Mouse (Mus musculus): Measurements from ENCODE around the gene Baiap2l1. TPM values are rescaled to one million over a fixed set of nuclear protein-coding genes. Genes with fewer than 3 reads are reported as not detected.

Baiap2l1 gene
- total RNA-seq, 4 experiments from 2014 or later = 6.2 to 21.3 (median 11.1) TPM

DNA sequence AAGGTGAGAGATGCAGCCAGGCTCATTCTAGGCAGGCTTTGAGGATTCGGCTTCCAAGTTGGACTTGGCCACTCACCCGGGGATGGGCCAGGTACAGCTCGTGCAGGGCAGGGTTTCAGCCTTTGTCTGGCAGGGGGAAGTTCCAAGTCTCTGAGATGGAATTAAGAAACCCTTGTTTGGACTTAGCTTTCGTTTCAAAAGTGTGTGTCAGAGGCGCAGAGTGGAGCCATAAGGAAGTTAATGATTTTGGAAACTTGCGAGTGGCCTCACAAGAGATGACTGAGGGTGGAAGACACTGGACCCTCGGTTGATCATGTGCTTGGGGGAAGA, 101.4 kb downstream of the Baiap2l1 start:
- no peak for DNase-seq

DNA sequence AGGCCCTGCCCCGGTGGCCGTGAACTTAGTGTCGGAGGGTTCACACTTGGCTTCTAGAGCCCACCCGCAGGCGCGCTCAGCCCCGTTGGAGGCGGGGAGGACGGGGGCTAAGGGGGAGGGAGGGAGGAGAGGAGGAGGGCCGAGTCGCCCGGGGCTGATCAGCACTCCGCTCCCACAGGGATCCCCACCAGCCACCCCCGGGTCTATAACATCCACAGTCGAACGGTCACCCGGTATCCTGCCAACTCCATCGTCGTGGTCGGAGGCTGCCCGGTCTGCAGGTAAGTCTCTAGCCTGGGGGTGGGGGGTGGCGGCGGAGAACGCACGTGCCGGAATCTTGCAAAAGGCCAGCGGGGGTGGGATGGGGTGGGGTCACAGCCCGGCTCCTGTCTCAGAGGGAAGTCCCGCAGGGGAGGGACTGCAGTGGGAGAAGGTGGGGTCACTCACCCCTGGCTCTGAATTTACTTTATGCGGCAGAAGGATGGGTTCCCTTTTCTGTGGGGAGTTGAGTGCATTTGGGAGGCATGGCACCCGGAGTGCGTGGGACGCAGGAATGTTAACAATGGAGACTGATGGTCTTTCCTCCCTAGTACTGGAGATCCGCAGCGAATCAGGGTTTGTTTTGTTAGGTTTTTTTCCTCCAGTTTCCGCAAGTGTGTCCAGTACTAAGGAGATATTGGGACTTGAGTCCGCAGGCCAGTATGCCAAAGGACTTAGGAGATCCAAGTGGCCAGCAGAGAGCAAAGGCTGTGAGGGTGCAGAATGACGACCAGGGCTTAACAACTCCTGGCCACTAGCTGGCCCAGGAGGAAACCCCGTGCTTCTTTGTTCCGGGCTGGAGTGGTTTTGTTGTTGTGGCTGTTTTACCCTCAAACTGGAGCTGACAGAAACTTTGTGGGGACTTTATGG, 102.0 kb downstream of the Baiap2l1 start:
- DNase-seq = peak; percentile 51

DNA sequence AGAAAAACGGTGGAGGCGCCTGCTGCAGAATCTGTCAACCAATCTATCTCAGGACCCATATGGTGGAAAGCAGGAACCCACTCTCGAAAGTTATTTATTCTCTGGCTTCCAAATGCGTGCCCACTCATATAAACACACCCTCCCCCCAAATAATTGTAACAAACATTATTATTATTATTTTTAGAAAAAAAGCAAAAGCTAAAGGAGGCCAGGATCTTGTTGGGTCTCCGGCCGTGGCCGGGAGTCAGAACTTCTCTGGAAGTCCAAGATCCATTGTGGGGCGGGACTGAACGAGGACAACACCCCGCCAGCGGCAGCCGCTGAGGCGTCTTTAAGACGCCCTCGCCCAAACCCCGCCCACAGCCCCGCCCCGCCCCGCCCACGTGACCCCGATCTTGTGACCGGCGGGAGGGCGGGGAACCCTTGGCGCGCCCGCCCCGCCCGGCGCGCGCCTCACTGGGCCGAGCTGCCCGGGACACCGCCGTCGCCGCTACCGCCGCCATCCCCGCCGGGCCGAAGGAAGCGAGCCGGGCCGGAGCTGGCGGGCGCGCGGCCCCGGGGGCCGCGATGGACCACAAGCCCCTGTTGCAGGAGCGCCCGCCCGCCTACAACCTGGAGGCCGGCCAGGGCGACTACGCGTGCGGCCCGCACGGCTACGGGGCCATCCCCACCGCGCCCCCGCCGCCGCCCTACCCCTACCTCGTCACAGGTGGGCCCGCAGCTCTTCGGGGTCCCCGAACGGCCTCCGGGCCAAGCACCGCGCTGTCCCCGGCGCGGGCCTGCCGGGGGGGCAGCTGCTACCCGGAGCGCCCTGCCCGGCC, 102.9 kb downstream of the Baiap2l1 start:
- peak; percentile 85 for DNase-seq

DNA sequence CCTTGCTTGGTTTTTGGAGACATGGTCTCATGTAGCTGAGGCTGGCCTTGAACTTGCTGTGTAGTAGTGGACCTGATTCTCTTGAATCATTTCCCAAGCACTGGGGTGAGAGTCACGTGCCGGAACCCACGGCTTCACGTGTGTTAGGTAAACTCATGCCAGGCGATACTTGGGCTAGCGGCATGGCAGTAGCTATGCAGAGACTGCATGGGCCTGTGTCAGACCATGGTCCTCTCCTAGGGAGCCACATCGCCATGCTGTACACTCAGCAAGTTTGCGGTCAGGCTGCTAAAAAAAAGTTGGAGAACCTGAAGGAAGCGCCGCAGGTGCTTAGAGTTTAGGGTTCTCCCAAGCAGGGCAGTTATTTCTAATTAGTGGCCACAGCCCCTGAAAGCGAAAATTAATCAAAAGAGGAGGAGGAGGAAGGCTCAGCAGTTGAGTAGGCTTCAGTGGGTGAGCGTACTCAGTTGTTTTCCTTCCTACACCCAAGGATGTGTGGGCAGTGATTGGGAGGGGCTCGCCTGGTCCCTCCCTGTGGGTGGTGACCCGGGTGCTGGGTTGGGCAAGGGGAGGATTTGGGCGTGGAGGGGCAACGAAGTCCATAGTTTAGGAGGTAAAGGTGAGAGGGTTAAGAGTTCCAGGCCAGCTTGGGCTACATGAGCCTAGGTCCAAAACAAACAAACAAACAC, 103.6 kb downstream of the Baiap2l1 start:
- DNase-seq = peak; percentile 82

DNA sequence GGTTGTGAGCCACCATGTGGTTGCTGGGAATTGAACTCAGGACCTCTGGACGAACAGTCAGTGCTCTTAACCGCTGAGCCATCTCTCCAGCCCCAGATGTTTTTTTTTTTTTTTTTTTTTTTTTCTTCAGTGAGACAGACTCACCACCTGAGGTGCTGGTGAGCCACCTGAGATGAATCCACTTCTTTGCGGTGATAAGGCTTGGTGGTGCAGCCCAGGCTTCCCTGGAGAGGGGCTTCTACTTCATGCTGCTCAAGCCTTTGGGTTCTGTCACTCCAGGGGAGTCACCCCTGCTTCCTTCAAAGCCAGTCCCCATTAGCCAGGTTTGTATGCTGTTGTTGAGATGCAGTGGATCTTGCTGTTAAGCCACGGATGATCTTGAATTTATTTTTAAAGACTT, 104.7 kb downstream of the Baiap2l1 start:
- no peak for DNase-seq

DNA sequence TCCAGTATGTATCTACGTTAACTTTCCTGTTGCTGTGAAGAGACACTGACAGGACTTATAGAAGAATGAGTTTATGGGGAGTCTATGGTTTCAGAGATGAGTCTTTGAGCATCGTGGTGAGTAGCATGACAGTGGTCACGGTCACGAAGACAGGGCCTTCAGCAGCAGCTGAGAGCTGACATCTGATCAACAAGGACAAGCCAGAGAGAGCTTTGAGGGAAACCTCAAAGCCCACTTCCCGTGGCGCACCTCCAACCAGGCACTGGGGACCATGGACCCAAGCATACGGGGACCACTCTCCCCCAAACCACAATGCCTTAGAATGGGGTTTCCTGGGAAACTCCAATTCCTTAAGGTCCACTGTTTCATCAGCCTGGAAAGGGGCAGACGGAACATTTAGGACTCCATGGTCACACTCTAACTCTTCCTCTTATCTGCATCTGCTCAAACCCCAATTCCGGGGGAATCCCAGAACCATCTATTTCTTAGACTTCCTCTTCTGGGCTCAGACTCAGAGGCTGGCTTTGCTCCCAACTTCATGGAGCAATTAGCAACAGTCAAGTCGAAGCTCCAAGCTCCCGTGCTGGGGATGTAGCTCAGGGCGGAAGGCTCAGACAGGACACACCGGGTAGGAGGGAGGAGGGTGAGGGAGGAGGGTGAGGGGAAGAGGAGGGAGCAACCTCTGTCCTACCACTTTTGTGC, 105.9 kb downstream of the Baiap2l1 start:
- no peak for DNase-seq

DNA sequence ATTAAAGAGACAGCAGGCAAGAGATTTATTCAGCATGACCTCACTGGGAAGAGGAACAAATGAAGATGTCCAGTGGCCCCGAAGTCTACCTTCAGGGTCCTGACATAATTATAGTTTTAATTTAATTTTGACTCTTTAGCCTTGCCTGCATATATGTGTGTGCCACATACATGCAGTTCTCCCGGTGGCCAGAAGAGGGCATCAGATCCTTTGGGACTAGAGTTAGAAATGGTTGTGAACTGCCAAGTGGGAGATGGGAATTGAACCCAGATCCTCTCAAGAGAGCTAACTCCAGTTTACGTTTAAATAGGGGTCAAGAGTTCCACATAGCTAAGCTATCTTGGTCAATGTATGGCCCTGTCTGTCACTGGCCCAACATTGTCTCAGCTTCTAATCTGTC, 108.0 kb downstream of the Baiap2l1 start:
- DNase-seq = no peak

DNA sequence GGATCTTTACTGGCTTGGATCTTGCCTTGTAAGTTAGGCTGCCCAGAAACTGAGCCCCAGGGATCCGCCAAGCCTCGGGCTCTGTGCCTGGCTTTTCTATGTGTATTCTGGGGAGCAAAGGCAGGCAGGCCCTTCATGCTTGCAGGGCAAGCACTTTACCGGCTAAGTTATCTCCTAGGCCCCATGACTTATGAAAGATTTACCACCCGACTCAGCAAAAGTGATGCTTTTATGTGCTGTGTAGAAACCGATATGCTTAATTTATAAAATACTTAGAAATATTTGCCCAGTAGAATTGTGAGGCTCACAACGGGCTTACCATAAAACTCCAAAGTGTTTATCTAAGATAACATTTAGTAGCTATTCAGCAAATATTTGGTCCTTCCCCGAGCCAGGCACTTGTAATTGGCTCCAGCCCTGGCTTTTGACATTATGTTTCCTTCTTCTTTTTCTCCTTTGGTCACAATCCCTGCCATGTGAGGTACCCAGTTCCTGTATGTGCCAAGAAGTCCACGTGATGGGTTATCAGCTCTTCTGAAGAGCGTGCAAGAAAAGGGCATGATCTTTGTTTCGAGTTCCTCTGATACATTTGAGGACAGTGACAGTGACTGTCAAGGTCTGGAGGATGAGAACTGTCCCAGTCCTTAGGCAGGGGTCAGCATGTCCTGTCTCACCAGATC, 109.9 kb downstream of the Baiap2l1 start:
- peak; percentile 58 for DNase-seq

DNA sequence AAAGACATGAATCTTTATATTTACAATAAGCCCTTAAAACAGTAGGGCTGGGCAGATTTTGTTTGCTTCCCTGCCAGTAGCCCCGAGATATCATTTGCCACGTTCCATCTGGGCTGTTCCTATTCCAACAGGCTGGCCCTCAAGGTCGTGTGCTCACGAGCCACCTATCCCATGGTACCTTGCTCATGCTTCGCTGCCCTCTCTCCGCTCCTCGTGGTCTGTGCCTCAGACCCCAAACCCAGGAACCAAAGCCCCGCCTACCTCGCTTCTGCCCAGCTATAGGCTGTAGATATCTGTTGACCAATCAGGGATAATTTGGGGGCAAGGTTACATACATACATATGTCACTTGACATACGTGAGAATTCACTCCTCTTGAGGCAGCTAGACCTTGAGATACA, 110.6 kb downstream of the Baiap2l1 start:
- no peak for DNase-seq

DNA sequence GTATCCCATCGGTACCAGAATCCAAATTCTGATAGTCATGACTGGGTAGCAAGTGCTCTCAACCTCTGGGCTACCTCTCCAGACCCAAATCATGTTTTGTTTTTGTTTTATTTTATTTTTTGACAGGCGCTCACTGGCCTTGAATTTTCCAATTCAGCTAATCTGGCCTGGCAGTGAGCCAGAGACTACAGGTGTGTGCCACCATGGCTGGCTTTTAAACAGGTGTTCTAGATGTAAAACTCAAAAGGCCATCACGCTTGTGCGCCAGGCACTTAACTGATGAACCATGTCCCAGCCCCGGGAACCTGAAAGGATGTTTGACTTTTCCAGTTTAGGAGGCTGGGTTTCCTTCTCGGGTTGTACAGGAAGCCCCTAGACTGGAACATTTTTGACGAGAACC, 111.2 kb downstream of the Baiap2l1 start:
- no peak for DNase-seq

DNA sequence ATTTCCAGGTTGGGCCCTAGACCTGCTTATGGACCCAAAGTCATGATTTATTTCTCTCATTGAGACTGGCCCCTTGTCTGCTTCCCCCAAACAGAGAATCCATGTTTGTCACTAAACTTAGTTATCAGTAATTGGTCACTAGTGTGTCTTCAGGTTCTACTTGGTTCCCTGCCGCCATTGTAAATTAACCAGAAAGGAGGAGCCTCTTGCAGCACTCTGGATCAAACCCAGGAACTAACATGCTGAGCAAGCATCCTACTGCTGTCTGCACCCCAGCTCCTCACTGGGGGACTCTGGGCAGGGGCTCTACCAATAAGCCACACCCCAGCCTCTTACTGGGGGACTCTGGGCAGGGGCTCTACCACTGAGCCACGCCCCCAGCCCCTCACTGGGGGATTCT, 112.3 kb downstream of the Baiap2l1 start:
- DNase-seq = no peak

DNA sequence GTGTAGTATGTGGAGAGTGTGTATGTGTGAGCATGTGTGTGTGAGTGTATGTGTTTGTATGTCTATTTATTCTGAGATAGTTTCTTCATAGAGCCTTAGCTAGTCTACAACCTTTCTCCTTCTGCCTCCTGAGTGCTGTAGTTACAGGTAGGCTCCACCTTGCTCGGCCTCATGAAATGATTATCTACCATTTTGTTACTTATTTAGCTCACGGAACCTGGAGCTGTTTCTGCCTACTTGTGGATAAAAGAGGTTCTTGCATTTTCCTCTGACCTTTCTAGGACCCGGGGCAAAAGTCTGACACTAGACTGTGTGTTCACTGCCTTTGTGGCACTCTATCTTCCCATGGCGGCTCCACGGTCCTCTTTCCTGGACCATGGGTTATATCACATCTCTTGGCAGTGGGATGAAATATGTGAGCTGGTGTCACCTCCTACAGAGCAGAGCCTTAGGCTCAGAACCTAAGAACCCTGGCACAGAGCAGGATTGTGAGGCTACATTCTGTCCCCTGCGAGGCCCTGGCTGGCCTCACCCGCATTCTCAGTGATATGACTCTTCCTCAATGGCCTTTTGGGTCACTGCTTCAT, 113.9 kb downstream of the Baiap2l1 start, which contains the start of gene Bri3:
Gene Bri3 (plus strand): TSS at position 537 of the 587 bp plus-strand sequence.
- no peak for DNase-seq

DNA sequence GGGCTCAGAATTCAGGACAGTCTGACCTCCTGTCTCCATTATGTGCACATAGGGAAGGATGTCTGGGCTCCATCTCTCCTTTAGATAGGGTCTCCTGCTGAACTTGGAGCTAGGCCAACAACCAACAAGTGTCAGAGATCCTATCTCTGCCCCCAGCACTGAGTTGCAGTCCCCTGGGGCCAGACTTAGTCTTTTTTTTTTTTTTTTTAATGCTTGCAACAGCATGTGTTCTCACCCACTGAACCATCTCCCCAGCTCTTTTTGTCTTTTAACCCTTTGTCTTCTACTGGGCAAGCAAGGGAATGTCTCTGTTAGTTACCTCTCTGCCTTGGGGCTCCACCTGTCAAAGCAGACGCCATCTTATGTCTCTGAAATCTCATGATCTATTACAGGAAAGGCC, 118.9 kb downstream of the Baiap2l1 start:
- no peak for DNase-seq

DNA sequence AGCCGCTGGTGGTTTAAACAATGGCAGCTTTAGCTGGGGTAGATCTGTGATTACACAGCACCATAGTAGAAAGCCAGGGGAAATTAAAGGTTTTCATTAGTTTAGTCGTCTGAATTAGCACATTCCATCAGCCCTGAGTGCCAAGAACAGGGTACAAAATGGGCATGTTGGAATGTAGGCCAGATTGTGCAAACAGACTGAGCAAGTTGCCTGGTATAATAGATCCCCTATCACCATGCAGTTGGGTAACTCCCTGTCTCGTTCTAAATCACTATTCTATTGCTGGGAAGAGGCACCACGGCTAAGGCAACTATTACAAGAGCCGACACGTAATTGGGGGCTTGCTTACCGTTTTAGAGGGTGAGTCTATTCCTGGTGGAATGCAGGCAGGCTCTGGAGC, 123.2 kb downstream of the Baiap2l1 start:
- no peak for DNase-seq

DNA sequence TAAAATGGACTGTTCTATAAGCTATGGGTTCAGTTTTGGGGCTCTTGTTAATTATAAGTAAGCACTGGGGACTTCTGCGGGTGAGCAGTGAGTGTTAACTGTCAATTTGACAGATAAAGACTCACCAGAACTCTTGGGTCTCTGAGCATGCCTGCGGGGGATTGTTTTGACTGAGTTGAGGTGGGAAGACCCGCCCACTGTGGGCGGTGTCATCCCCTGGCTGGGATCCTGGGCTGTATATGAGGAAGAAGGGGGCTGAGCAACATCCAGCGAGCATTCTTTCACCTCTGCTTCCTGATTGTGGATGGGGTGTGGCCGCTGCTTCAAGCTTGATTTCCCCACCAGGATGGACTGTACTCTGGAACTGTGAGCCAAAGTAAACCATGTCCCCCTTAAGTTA, 123.7 kb downstream of the Baiap2l1 start:
- DNase-seq = no peak

DNA sequence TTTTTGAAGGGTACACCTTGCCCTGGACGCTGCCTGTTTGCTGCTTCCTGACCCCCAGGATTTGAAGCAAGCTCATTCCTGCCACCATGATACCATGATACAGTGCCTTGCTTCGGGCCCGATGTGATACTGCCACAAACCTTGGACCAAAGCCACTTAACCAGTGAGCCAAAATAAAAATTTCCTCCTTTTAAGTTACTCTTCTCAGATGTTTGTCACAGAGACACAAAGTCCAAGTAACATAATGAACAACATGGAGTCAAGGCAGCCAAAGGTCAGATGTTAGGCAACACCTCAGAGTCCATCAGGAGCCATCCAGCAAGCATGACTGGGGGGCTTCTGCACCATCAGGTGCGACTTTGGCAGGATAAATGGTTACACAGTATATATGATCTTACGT, 125.4 kb downstream of the Baiap2l1 start:
- DNase-seq = no peak

DNA sequence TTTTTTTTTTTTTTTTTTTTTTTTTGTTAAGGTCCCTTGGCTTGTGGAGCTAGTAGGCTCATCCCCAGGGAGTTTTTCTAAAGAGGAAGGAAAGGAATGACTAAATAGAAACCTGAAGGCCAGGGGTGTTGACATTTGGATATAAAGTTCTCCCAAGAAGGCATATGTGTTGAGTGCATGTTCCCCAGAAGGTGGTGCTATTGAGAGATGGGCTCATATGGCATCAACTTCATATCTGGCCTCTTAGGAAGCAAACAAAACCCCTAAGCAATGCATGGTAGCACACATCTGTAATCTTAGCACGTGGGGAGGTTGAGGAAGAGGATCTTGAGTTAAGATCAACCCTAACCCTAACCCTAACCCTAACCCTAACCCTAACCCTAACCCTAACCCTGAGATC, 126.5 kb downstream of the Baiap2l1 start:
- no peak for DNase-seq

DNA sequence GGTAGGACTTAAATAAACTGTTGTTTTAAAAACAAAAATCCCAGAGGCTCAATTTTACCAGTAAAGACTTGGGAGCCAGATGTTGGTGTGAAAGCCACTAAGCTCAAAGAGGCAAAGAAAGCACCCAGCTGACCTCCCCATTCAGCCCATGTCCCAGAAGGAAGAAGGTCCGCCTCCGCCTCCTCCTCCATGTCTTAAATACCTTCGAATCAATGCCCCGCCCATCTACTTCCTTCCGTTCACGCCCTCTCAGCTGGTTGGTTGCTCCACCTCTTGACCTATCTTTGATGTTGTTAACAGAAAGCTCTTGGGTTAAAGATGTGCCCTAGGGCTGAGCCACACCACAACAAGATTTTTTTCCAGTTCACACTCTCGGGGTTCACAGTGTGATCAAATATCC, 127.7 kb downstream of the Baiap2l1 start:
- DNase-seq = no peak

DNA sequence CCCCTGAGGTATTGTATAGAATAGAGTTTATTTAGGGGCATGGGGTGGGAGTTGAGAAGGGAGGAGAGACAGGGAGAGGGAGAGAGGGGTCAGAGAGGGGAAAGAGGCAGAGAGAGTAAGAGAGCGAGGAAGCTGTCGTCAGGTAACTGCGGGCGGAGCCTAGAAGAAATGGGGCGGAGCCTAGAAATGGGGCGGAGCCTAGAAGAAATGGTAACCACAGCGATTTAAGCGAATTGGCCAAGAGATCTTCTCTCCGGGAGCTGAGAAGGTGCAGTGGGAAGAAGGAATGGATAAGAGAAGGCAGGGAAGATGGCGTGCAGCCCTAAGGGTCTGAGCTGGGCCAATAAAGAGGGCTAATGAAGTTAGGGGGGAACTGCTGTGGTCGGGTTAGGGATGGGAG, 131.7 kb downstream of the Baiap2l1 start:
- no peak for DNase-seq

DNA sequence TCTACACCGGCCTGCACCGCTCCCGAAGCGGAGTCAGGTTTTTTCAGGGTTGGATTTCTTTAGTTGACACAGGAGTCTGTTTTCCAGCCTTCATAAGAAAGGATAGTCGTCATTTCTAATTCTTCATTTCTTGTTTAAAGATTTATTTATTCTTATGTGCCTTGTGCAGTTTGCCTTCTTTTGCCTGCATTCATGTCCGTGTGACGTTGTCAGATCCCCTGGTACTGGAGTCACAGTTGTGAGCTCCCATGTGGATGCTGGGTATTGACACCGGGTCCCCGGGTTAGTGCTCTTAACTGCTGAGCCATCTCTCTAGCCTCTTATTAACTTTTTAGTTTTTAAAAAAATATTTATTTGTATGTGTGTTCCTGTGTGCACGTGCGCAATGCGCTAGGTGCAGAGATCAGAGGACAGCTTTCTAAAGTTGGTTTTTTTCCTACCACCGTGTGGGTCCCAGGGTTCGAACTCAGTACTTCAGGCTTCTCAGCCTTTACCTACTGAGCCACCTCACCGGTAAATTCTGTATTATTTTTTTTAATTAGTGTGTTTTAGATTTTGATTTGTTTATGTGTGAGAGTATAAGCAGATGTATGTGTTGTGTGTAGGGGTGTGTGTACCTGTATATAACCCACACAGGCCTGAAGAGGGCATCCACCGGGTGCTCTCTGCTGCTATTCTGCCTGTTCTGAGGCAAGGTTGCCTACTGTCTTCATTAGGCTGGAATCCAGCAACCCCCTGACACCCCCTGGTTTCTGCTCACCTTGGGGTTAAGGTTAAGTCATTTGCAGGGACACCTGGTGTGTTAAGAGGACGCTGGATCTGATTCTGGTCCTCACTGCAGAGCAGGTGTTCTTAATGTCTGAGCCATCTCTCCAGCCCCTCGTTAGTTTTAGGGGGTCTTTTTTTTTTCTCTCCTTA, 133.8 kb downstream of the Baiap2l1 start:
- DNase-seq = no peak
